Mouse (Mus musculus): ENCODE results near the gene Bcar1.

- no peak for TF ChIP-seq TAL1 (IDR thresholded peaks at IDR 0.05; ENCODE audit: low read length)
- no peak for TF ChIP-seq GATA1 (IDR thresholded peaks at IDR 0.05; ENCODE audit: low read length)
Observed at GRCm38 (mm10) chr8:111769296-111769695, 25.7 kb upstream of the Bcar1 start.

Data from erythroblast, embryonic 14.5 days (primary cell).